Mouse (Mus musculus): ENCODE data around the gene Eid2. TPM values are rescaled to one million over a fixed set of nuclear protein-coding genes. Genes with fewer than 3 reads are reported as not detected.
A peak's percentile ranks its signal among the peaks of the same experiment; 100 is the strongest.

Eid2 gene
- total and polyA plus RNA-seq, 3 experiments = not detected

GRCm38 (mm10) chr7:28271761-28272160 is 4.1 kb downstream of the Eid2 start:
- dilution Hi-C loops (cut with MboI; ENCODE audit: extremely low pct_ligation_motif_present, extremely low pct_unique_long_range_greater_than_20kb, low sequenced_read_pairs) = no loop called here

GRCm38 (mm10) chr7:28277237-28277614 is 9.5 kb downstream of the Eid2 start:
- in situ Hi-C loops (cut with MboI; ENCODE audit: low pct_ligation_motif_present, low pct_unique_long_range_greater_than_20kb, low sequenced_read_pairs) = no loop called here

More at GRCm38 (mm10) chr7:28271761-28272160, 4.1 kb downstream of the Eid2 start:
- in situ Hi-C loops (cut with MboI; ENCODE audit: low pct_ligation_motif_present, low pct_unique_long_range_greater_than_20kb, low sequenced_read_pairs) = no loop called here
- H3K4me2 ChIP-seq (ENCODE audit: insufficient read depth, low read depth, poor library complexity, severe bottlenecking) = no peak overlapping the region
- H3K9me3 ChIP-seq (replicated peaks; ENCODE audit: low read length) = peaks cover 21% of the 10 kb centered on the region
- no peak for DNase-seq (ENCODE audit: extremely low read depth)
- H3K27me3 ChIP-seq (replicated peaks) = peaks cover 28% of the 10 kb centered on the region
- no peaks in the 10 kb centered on the region for H3K36me3 ChIP-seq (replicated peaks in 1 of 2; ENCODE audit: control insufficient read depth in 1 of 2, insufficient read depth in 1 of 2, low read length in 1 of 2)
- H3K4me1 ChIP-seq (ENCODE audit: control insufficient read depth in 1 of 2, insufficient read depth in 2 of 2) = no peaks in the 10 kb centered on the region
- no peak overlapping the region for H3K4me3 ChIP-seq (replicated peaks in 1 of 3; ENCODE audit: low read depth in 2 of 3, low read length in 2 of 3, poor library complexity in 1 of 3)
- H3K27ac ChIP-seq (ENCODE audit: insufficient read depth, low read depth) = no peak overlapping the region
- H3K9ac ChIP-seq (ENCODE audit: insufficient read depth, low read depth) = no peak overlapping the region
- H3K79me2 ChIP-seq (replicated peaks; ENCODE audit: control insufficient read depth, extremely low read depth, insufficient read depth, poor library complexity, severe bottlenecking) = no peaks in the 10 kb centered on the region
- TF ChIP-seq CTCF (conservative IDR thresholded peaks at IDR 0.05 in 1 of 2, IDR thresholded peaks at IDR 0.05 in 1 of 2; ENCODE audit: low read depth in 2 of 2, low read length in 2 of 2) (peak; percentile 13 to 33; a peak in 1 of 4 replicates), POLR2A (IDR thresholded peaks at IDR 0.05; ENCODE audit: low read depth, low read length) (no peak)

GRCm38 (mm10) chr7:28277615-28278278 is 10.1 kb downstream of the Eid2 start, which contains the start of gene Eid2b:
Gene Eid2b (plus strand): TSS chr7:28277739.
- in situ Hi-C loops (cut with MboI; ENCODE audit: low pct_ligation_motif_present, low pct_unique_long_range_greater_than_20kb, low sequenced_read_pairs) = no loop called here
- peak within 1 kb of the TSS; percentile 51 to 77 (median 74) for H3K4me3 ChIP-seq (replicated peaks in 1 of 3; ENCODE audit: low read depth in 2 of 3, low read length in 2 of 3, poor library complexity in 1 of 3)
- H3K27me3 ChIP-seq (replicated peaks) = peaks cover 29% of the 10 kb centered on the region
- peak within 1 kb of the TSS; percentile 74 for H3K9ac ChIP-seq (ENCODE audit: insufficient read depth, low read depth)
- H3K79me2 ChIP-seq (replicated peaks; ENCODE audit: control insufficient read depth, extremely low read depth, insufficient read depth, poor library complexity, severe bottlenecking) = no peaks in the 10 kb centered on the region
- H3K4me2 ChIP-seq (ENCODE audit: insufficient read depth, low read depth, poor library complexity, severe bottlenecking) = peak within 1 kb of the TSS; percentile 47
- peak; percentile 90 for DNase-seq (ENCODE audit: extremely low read depth)
- H3K27ac ChIP-seq (ENCODE audit: insufficient read depth, low read depth) = no peak within 1 kb of the TSS
- dilution Hi-C loops (cut with MboI; ENCODE audit: extremely low pct_ligation_motif_present, extremely low pct_unique_long_range_greater_than_20kb, low sequenced_read_pairs) = no loop called here
- peaks cover 4% of the 10 kb centered on the region for H3K9me3 ChIP-seq (replicated peaks; ENCODE audit: low read length)
- peaks cover 0 to 2% of the 10 kb centered on the region in 2 experiments; a peak in 1 of 4 replicates for H3K4me1 ChIP-seq (ENCODE audit: control insufficient read depth in 1 of 2, insufficient read depth in 2 of 2)
- no peaks in the 10 kb centered on the region for H3K36me3 ChIP-seq (replicated peaks in 1 of 2; ENCODE audit: control insufficient read depth in 1 of 2, insufficient read depth in 1 of 2, low read length in 1 of 2)
- TF ChIP-seq E2F4 (IDR thresholded peaks at IDR 0.05; ENCODE audit: insufficient replicate concordance, low read depth, low read length) (no peak), SMC3 (IDR thresholded peaks at IDR 0.05; ENCODE audit: low read depth, low read length) (peak; percentile 71), ETS1 (conservative IDR thresholded peaks at IDR 0.05; ENCODE audit: low read depth, low read length) (no peak), MXI1 (IDR thresholded peaks at IDR 0.05; ENCODE audit: low read depth, low read length) (0 out of 2 replicates have a peak, but pooled peaks have one; percentile 27), MEF2A (IDR thresholded peaks at IDR 0.05; ENCODE audit: borderline replicate concordance, low read depth, low read length) (peak; percentile 17; the same call in 1 of the 2 replicates), HCFC1 (IDR thresholded peaks at IDR 0.05; ENCODE audit: low read depth, low read length) (peak; percentile 48; the same call in 1 of the 2 replicates), JUN (IDR thresholded peaks at IDR 0.05; ENCODE audit: insufficient read depth, low read depth, low read length) (no peak), CHD1 (IDR thresholded peaks at IDR 0.05; ENCODE audit: low read depth, low read length) (no peak), UBTF (IDR thresholded peaks at IDR 0.05; ENCODE audit: low read depth, low read length) (0 out of 2 replicates have a peak, but pooled peaks have one; percentile 65), NELFE (IDR thresholded peaks at IDR 0.05; ENCODE audit: low read depth, low read length) (peak; percentile 84), NRF1 (IDR thresholded peaks at IDR 0.05; ENCODE audit: low read depth, low read length) (peak; percentile 95), CTCF (conservative IDR thresholded peaks at IDR 0.05 in 1 of 2, IDR thresholded peaks at IDR 0.05 in 1 of 2; ENCODE audit: low read depth in 2 of 2, low read length in 2 of 2) (peak; percentile 33 to 92; a peak in 3 of 4 replicates), RAD21 (IDR thresholded peaks at IDR 0.05; ENCODE audit: low read depth, low read length) (peak; percentile 79), TBP (conservative IDR thresholded peaks at IDR 0.05; ENCODE audit: low read depth, low read length) (no peak), ZC3H11A (IDR thresholded peaks at IDR 0.05; ENCODE audit: low read depth, low read length) (peak; percentile 28; the same call in 1 of the 2 replicates), MYC (IDR thresholded peaks at IDR 0.05; ENCODE audit: low read depth, low read length) (peak; percentile 35; the same call in 1 of the 2 replicates), ZMIZ1 (IDR thresholded peaks at IDR 0.05; ENCODE audit: low read depth, low read length) (no peak), GABPA (IDR thresholded peaks at IDR 0.05; ENCODE audit: insufficient replicate concordance, low read depth, low read length) (no peak), MAX (IDR thresholded peaks at IDR 0.05; ENCODE audit: low read length) (peak; percentile 81), ZNF384 (IDR thresholded peaks at IDR 0.05; ENCODE audit: low read depth, low read length) (no peak)

More at GRCm38 (mm10) chr7:28277237-28277614, 9.5 kb downstream of the Eid2 start:
- Histone ChIP-seq H3K9me3 (replicated peaks; ENCODE audit: low read length) (peaks cover 4% of the 10 kb centered on the region), H3K79me2 (replicated peaks; ENCODE audit: control insufficient read depth, extremely low read depth, insufficient read depth, poor library complexity, severe bottlenecking) (no peaks in the 10 kb centered on the region), H3K27ac (ENCODE audit: insufficient read depth, low read depth) (no peak overlapping the region), H3K9ac (ENCODE audit: insufficient read depth, low read depth) (no peak overlapping the region), H3K4me1 (ENCODE audit: control insufficient read depth in 1 of 2, insufficient read depth in 2 of 2) (peaks cover 0 to 2% of the 10 kb centered on the region in 2 experiments; a peak in 1 of 4 replicates), H3K36me3 (replicated peaks in 1 of 2; ENCODE audit: control insufficient read depth in 1 of 2, insufficient read depth in 1 of 2, low read length in 1 of 2) (no peaks in the 10 kb centered on the region), H3K4me2 (ENCODE audit: insufficient read depth, low read depth, poor library complexity, severe bottlenecking) (no peak overlapping the region), H3K4me3 (replicated peaks in 1 of 3; ENCODE audit: low read depth in 2 of 3, low read length in 2 of 3, poor library complexity in 1 of 3) (no peak overlapping the region), H3K27me3 (replicated peaks) (peaks cover 31% of the 10 kb centered on the region)
- TF ChIP-seq HCFC1 (IDR thresholded peaks at IDR 0.05; ENCODE audit: low read depth, low read length) = no peak
- no peak for TF ChIP-seq E2F4 (IDR thresholded peaks at IDR 0.05; ENCODE audit: insufficient replicate concordance, low read depth, low read length)
- no peak for TF ChIP-seq KAT2A (IDR thresholded peaks at IDR 0.05; ENCODE audit: insufficient replicate concordance, low read length)
- TF ChIP-seq SIN3A (IDR thresholded peaks at IDR 0.05; ENCODE audit: low read length) = no peak
- TF ChIP-seq RCOR1 (conservative IDR thresholded peaks at IDR 0.05; ENCODE audit: low read depth, low read length) = no peak
- TF ChIP-seq ETS1 (conservative IDR thresholded peaks at IDR 0.05; ENCODE audit: low read depth, low read length) = no peak
- no peak for TF ChIP-seq IRF4 (IDR thresholded peaks at IDR 0.05; ENCODE audit: low read depth, low read length)
- no peak for TF ChIP-seq PAX5 (IDR thresholded peaks at IDR 0.05; ENCODE audit: low read length)
- no peak for TF ChIP-seq EP300 (IDR thresholded peaks at IDR 0.05; ENCODE audit: low read length)
- DNase-seq (ENCODE audit: extremely low read depth) = no peak
- dilution Hi-C loops (cut with MboI; ENCODE audit: extremely low pct_ligation_motif_present, extremely low pct_unique_long_range_greater_than_20kb, low sequenced_read_pairs) = no loop called here

Measured in CH12.LX (cell line).